Mouse (Mus musculus) erythroid progenitor cell, adult 5-6 weeks (primary cell): ENCODE results near the gene Syne4. TPM values are rescaled to one million over a fixed set of nuclear protein-coding genes. Genes with fewer than 3 reads are reported as not detected.

Source experiments
- ATAC-seq: replicated peaks from 2 replicates; pipeline ENCODE4 v1.8.0; 2016; ENCODE audit warnings: moderate number of reproducible peaks, mild to moderate bottlenecking, moderate TSS enrichment, inconsistent platforms; ENCODE audit not compliant: poor library complexity, low FRiP score, severe bottlenecking
- total RNA-seq, 2 experiments: library from RNA; stranded (forward) in 1 of 2; stranded (reverse) in 1 of 2; fragments of 150-400 nt in 1 of 2; fragments of 186-747, 209-891 nt in 1 of 2; gene quantifications; 2 replicates each; pipeline versions ENCODE4 v1.2.3 to v1.2.4; 2015 to 2017; ENCODE audit warnings: low replicate concordance in 2 of 2

Gene Syne4
- total RNA-seq, 2 experiments from 2014 or later, result not detected

DNA sequence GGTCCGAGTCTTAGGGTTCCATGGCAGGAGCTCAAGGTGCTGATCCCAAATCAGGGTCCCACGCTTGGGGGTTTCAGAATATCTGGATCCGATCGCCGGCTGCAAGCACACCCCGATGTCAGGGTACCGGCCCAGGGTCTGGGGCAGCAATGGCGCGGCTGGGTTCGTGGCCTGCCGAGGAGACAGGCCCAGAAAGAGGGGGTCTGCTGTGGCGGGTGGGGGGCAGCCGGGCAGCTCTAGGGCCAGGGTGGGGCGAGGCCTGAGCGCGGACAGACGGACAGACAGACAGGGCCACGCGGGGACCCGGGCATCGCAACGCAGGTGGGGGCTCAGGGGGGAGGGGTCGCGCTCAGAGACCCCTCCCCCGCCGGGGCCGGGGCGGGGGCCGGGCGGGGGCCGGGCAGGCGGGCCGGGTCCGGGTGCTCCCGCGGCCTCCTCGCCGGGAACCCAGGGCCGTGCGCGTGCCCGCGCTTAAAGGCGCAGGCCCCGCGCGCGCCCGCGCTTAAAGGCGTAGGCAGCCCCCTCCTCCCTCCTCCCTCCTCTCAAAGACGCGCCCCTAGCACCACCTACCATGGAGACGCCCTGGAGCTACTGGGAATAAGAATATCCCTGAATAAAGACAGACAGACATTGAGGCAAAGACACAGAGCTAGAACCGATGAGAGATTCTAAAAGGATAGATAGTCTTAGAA is 48.2 kb downstream of the Syne4 start, which contains the start of gene Lrfn3:
Lrfn3 (minus strand) TSS at position 121 of the 692 bp plus-strand sequence.
- no peak for ATAC-seq

- ATAC-seq, result no peak
Measured at GRCm38 (mm10) chr7:30363344-30363738, 48.7 kb downstream of the Syne4 start.

DNA sequence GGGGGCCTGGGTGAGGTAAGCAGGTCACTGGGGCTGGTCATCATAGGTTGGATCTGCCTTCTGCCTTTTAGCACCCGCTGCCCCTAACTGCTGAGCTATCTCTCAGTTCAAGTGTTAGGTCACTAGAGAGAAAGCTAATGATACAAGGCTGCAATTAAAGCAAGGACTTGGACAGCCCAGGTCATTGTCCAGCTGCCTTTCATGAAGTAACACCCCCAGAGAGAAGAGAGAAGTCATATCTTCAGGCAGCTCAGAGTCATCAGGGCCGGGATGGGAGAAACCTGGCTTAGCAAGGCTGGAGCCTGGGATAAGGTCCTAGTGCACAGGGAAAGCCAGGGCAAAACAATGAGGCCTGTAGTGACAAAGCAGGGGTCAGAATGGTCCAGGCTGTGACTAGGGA is 52.9 kb downstream of the Syne4 start:
- ATAC-seq, result no peak

Other genes starting within 250 kb of the Syne4 start
Only the 30 nearest of the 32 such genes appear.
- 0.84 and 4.0 TPM in 2 replicates for gene Zfp82, start 241.9 kb upstream of the Syne4 start, total RNA-seq (2015; ENCODE audit: low replicate concordance)
- gene Zfp82, start 241.9 kb upstream of the Syne4 start, total RNA-seq (2017; ENCODE audit: low replicate concordance), result 0.64 and 2.4 TPM in 2 replicates
- not detected in 2 replicates for gene Gm26920, start 224.4 kb upstream of the Syne4 start, total RNA-seq (2015; ENCODE audit: low replicate concordance)
- gene Gm26920, start 224.4 kb upstream of the Syne4 start, total RNA-seq (2017; ENCODE audit: low replicate concordance), result not detected in 2 replicates
- 2.1 and 2.5 TPM in 2 replicates for gene Zfp566, start 224.3 kb upstream of the Syne4 start, total RNA-seq (2015; ENCODE audit: low replicate concordance)
- gene Zfp566, start 224.3 kb upstream of the Syne4 start, total RNA-seq (2017; ENCODE audit: low replicate concordance), result not detected in 2 replicates
- gene Zfp260, start 220.0 kb upstream of the Syne4 start, total RNA-seq (2015; ENCODE audit: low replicate concordance), result 16.2 and 26.8 TPM in 2 replicates
- gene Zfp260, start 220.0 kb upstream of the Syne4 start, total RNA-seq (2017; ENCODE audit: low replicate concordance), result 2.7 and 3.0 TPM in 2 replicates
- gene Zfp382, start 192.9 kb upstream of the Syne4 start, total RNA-seq (2015; ENCODE audit: low replicate concordance), result 5.4 and 7.9 TPM in 2 replicates
- gene Zfp382, start 192.9 kb upstream of the Syne4 start, total RNA-seq (2017; ENCODE audit: low replicate concordance), result 4.0 and 6.0 TPM in 2 replicates
- 21.3 and 48.2 TPM in 2 replicates for gene Zfp146, start 145.1 kb upstream of the Syne4 start, total RNA-seq (2015; ENCODE audit: low replicate concordance)
- gene Zfp146, start 145.1 kb upstream of the Syne4 start, total RNA-seq (2017; ENCODE audit: low replicate concordance), result 33.2 and 35.6 TPM in 2 replicates
- gene Cox7a1, start 130.7 kb upstream of the Syne4 start, total RNA-seq (2015; ENCODE audit: low replicate concordance), result not detected in 2 replicates
- not detected in 2 replicates for gene Cox7a1, start 130.7 kb upstream of the Syne4 start, total RNA-seq (2017; ENCODE audit: low replicate concordance)
- gene Capns1, start 116.0 kb upstream of the Syne4 start, total RNA-seq (2015; ENCODE audit: low replicate concordance), result 161 and 183 TPM in 2 replicates
- gene Capns1, start 116.0 kb upstream of the Syne4 start, total RNA-seq (2017; ENCODE audit: low replicate concordance), result 48.6 and 66.3 TPM in 2 replicates
- gene Polr2i, start 82.9 kb upstream of the Syne4 start, total RNA-seq (2015; ENCODE audit: low replicate concordance), result 18.4 and 35.0 TPM in 2 replicates
- 0.76 and 26.8 TPM in 2 replicates for gene Polr2i, start 82.9 kb upstream of the Syne4 start, total RNA-seq (2017; ENCODE audit: low replicate concordance)
- gene Tbcb, start 82.5 kb upstream of the Syne4 start, total RNA-seq (2015; ENCODE audit: low replicate concordance), result 10.9 and 33.9 TPM in 2 replicates
- gene Tbcb, start 82.5 kb upstream of the Syne4 start, total RNA-seq (2017; ENCODE audit: low replicate concordance), result 15.0 and 29.7 TPM in 2 replicates
- not detected in 2 replicates for gene Ovol3, start 79.1 kb upstream of the Syne4 start, total RNA-seq (2015; ENCODE audit: low replicate concordance)
- gene Ovol3, start 79.1 kb upstream of the Syne4 start, total RNA-seq (2017; ENCODE audit: low replicate concordance), result not detected in 2 replicates
- not detected in 2 replicates for gene Thap8, start 34.7 kb upstream of the Syne4 start, total RNA-seq (2015; ENCODE audit: low replicate concordance)
- gene Thap8, start 34.7 kb upstream of the Syne4 start, total RNA-seq (2017; ENCODE audit: low replicate concordance), result not detected in 2 replicates
- 42.8 and 71.4 TPM in 2 replicates for gene Wdr62, start 34.4 kb upstream of the Syne4 start, total RNA-seq (2015; ENCODE audit: low replicate concordance)
- gene Wdr62, start 34.4 kb upstream of the Syne4 start, total RNA-seq (2017; ENCODE audit: low replicate concordance), result 26.2 and 31.1 TPM in 2 replicates
- gene Clip3, start 23.1 kb upstream of the Syne4 start, total RNA-seq (2015; ENCODE audit: low replicate concordance), result not detected in 2 replicates
- not detected in 2 replicates for gene Clip3, start 23.1 kb upstream of the Syne4 start, total RNA-seq (2017; ENCODE audit: low replicate concordance)
- gene Alkbh6, start 6.1 kb upstream of the Syne4 start, total RNA-seq (2015; ENCODE audit: low replicate concordance), result 2.5 and 11.3 TPM in 2 replicates
- 4.2 TPM in 1 of 2 replicates, not detected in the other for gene Alkbh6, start 6.1 kb upstream of the Syne4 start, total RNA-seq (2017; ENCODE audit: low replicate concordance)
- gene E130208F15Rik, start 6.9 kb downstream of the Syne4 start, total RNA-seq (2015; ENCODE audit: low replicate concordance), result not detected in 2 replicates
- 0.39 TPM in 1 of 2 replicates, not detected in the other for gene E130208F15Rik, start 6.9 kb downstream of the Syne4 start, total RNA-seq (2017; ENCODE audit: low replicate concordance)
- gene Sdhaf1, start 9.1 kb downstream of the Syne4 start, total RNA-seq (2015; ENCODE audit: low replicate concordance), result 2.5 TPM in 1 of 2 replicates, not detected in the other
- 0.45 and 0.64 TPM in 2 replicates for gene Sdhaf1, start 9.1 kb downstream of the Syne4 start, total RNA-seq (2017; ENCODE audit: low replicate concordance)
- gene Lrfn3, start 48.0 kb downstream of the Syne4 start, total RNA-seq (2015; ENCODE audit: low replicate concordance), result not detected in 2 replicates
- gene Lrfn3, start 48.0 kb downstream of the Syne4 start, total RNA-seq (2017; ENCODE audit: low replicate concordance), result not detected in 2 replicates
- 243 and 282 TPM in 2 replicates for gene Tyrobp, start 99.0 kb downstream of the Syne4 start, total RNA-seq (2015; ENCODE audit: low replicate concordance)
- gene Tyrobp, start 99.0 kb downstream of the Syne4 start, total RNA-seq (2017; ENCODE audit: low replicate concordance), result 60.1 and 77.1 TPM in 2 replicates
- 3.6 and 18.0 TPM in 2 replicates for gene Hcst, start 105.0 kb downstream of the Syne4 start, total RNA-seq (2015; ENCODE audit: low replicate concordance)
- gene Hcst, start 105.0 kb downstream of the Syne4 start, total RNA-seq (2017; ENCODE audit: low replicate concordance), result 4.1 TPM in 1 of 2 replicates, not detected in the other
- gene Nfkbid, start 106.9 kb downstream of the Syne4 start, total RNA-seq (2015; ENCODE audit: low replicate concordance), result 7.2 and 20.1 TPM in 2 replicates
- 2.6 and 4.1 TPM in 2 replicates for gene Nfkbid, start 106.9 kb downstream of the Syne4 start, total RNA-seq (2017; ENCODE audit: low replicate concordance)
- gene Aplp1, start 130.7 kb downstream of the Syne4 start, total RNA-seq (2015; ENCODE audit: low replicate concordance), result not detected in 2 replicates
- not detected in 2 replicates for gene Aplp1, start 130.7 kb downstream of the Syne4 start, total RNA-seq (2017; ENCODE audit: low replicate concordance)
- gene Kirrel2, start 142.9 kb downstream of the Syne4 start, total RNA-seq (2015; ENCODE audit: low replicate concordance), result not detected in 2 replicates
- not detected in 2 replicates for gene Kirrel2, start 142.9 kb downstream of the Syne4 start, total RNA-seq (2017; ENCODE audit: low replicate concordance)
- not detected in 2 replicates for gene Nphs1, start 143.5 kb downstream of the Syne4 start, total RNA-seq (2015; ENCODE audit: low replicate concordance)
- 1.2 TPM in 1 of 2 replicates, not detected in the other for gene Nphs1, start 143.5 kb downstream of the Syne4 start, total RNA-seq (2017; ENCODE audit: low replicate concordance)
- not detected in 2 replicates for gene Prodh2, start 178.8 kb downstream of the Syne4 start, total RNA-seq (2015; ENCODE audit: low replicate concordance)
- gene Prodh2, start 178.8 kb downstream of the Syne4 start, total RNA-seq (2017; ENCODE audit: low replicate concordance), result not detected in 2 replicates
- 73.5 and 85.9 TPM in 2 replicates for gene Arhgap33, start 220.3 kb downstream of the Syne4 start, total RNA-seq (2015; ENCODE audit: low replicate concordance)
- 43.0 and 77.7 TPM in 2 replicates for gene Arhgap33, start 220.3 kb downstream of the Syne4 start, total RNA-seq (2017; ENCODE audit: low replicate concordance)
- gene Hspb6, start 237.4 kb downstream of the Syne4 start, total RNA-seq (2015; ENCODE audit: low replicate concordance), result 62.7 and 79.2 TPM in 2 replicates
- gene Hspb6, start 237.4 kb downstream of the Syne4 start, total RNA-seq (2017; ENCODE audit: low replicate concordance), result 19.0 and 21.8 TPM in 2 replicates
- 16.8 and 24.5 TPM in 2 replicates for gene Proser3, start 237.5 kb downstream of the Syne4 start, total RNA-seq (2015; ENCODE audit: low replicate concordance)
- gene Proser3, start 237.5 kb downstream of the Syne4 start, total RNA-seq (2017; ENCODE audit: low replicate concordance), result 10.9 and 18.1 TPM in 2 replicates
- 31.4 and 56.2 TPM in 2 replicates for gene Lin37, start 245.0 kb downstream of the Syne4 start, total RNA-seq (2015; ENCODE audit: low replicate concordance)
- 12.5 and 22.3 TPM in 2 replicates for gene Lin37, start 245.0 kb downstream of the Syne4 start, total RNA-seq (2017; ENCODE audit: low replicate concordance)
- gene U2af1l4, start 248.5 kb downstream of the Syne4 start, total RNA-seq (2015; ENCODE audit: low replicate concordance), result 8.4 and 43.6 TPM in 2 replicates
- 40.8 and 59.9 TPM in 2 replicates for gene U2af1l4, start 248.5 kb downstream of the Syne4 start, total RNA-seq (2017; ENCODE audit: low replicate concordance)